Mouse (Mus musculus) CD4-positive naive resting alpha-beta T cell, adult 57 days (primary cell): ENCODE measurements around the gene Trmt10a. TPM values are rescaled to one million over a fixed set of nuclear protein-coding genes. Genes with fewer than 3 reads are reported as not detected.

Experiments
- total RNA-seq: library from RNA; stranded (reverse); gene quantifications from one replicate; pipeline ENCODE4 v1.2.4, GENCODE M21; 2023

Trmt10a gene
- total RNA-seq: 9.5 TPM

DNA sequence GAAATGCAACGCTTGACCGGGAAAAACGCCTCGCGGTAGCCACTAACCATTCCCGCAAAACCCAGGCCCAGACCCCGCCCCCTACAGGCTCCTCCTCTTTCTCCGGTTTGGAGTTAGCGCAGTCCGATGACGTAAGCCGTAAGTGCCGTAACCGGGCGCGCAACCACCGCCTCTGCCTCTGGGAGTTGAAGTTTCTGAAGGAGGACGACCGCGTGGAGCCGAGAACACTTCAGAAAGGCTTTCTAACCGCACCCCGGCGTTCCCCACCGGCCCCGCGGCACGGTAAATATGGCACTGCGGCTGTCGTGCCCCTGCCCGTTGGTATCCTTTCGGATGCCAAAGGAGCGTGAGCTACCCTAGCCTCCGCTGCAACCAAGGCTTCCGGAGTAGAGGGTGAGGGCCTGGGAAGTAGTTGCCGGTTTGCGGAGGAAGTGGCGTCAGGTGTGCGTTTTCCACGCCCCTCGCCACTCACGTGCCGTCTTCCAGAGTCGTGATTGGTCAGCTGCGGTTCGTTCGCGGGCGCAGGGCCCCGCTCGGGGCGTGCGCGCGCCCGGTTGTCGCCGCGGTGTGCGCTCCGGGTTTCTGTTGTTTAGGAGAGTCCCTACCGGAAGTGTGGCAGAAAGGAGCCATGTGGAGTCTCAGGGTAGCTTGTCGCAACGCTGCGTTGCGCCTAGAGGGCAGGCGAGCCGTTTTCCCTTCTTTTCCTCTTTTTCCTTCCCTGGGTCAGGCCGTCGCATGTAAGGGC lies at the start of gene Trmt10a:
TSS of gene Trmt10a (plus strand) at position 134 of the 745 bp plus-strand sequence.

DNA sequence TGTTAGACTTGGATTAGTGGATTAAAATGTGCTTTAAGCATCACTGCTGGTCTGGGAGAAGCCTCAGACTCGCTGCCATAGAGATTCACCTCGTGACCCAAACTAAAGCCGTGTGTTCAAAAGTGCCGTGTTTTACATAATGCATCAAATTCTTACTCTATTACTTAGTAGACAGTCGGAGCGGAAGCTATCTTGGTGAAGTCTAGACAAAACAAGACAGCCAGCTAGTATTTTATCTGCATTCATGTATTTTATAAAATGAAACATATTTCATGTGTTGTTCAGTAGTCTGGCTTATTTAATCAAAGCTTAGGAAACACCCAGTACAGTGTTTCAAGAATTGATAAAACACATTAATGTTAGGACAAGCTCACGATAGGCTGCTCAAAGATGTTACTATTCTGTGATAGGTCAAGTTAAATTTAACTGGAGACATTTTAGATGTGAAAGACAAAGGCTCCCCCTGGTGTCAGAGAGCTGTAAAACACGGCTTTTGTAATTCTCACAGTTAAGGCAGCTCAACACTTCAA lies 1.5 kb downstream of the Trmt10a start, which contains the start of gene Mttp:
TSS of gene Mttp (minus strand) at position 327 of the 530 bp plus-strand sequence.

DNA sequence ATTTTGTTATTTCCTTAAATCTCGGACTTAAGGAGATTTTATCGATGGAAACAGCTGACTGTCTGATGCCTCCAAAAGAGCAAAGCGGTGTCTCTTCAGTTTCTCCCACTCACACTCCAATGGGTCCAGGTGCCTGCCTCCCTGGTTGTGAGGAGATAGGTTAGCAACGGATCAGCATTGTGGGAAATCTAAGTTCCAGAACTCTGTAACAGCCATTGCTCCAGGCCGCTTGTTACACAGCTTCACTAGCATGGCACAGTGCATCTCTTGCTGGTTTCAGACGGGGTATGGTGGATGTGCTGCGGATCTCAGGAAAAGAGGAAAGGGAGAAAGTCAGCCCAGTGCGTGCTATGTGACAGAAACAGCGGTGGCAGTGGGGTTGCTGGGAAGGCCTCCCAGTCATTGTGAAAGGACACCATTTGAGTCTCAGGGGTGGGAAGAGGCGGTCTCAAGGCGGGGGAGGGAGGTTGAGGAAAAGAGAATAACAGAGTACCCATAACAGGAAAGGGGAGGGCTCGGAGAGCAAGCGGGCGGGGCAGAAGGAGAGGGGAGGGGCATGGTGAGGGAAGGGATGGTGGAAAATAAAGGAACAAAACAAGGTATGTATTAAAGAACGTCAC lies 50.5 kb downstream of the Trmt10a start, which contains the start of gene 4930579F01Rik:
TSS of gene 4930579F01Rik (minus strand) at position 143 of the 620 bp plus-strand sequence.

Other genes starting within 250 kb of the Trmt10a start
- 52.4 TPM for gene Lamtor3, start 224.9 kb upstream of the Trmt10a start, total RNA-seq
- gene Dapp1, start 161.9 kb upstream of the Trmt10a start, total RNA-seq: 47.4 TPM
- gene 1110002E22Rik, start 78.4 kb upstream of the Trmt10a start, total RNA-seq: not detected
- not detected for gene Gm5105, start 76.1 kb upstream of the Trmt10a start, total RNA-seq
- gene Mttp, start 1.5 kb downstream of the Trmt10a start, total RNA-seq: 2.3 TPM
- not detected for gene 4930579F01Rik, start 50.4 kb downstream of the Trmt10a start, total RNA-seq
- gene Adh7, start 74.3 kb downstream of the Trmt10a start, total RNA-seq: not detected
- gene Adh1, start 117.5 kb downstream of the Trmt10a start, total RNA-seq: 15.9 TPM
- gene Adh6a, start 169.8 kb downstream of the Trmt10a start, total RNA-seq: not detected
- not detected for gene Adh6b, start 198.3 kb downstream of the Trmt10a start, total RNA-seq